Mouse (Mus musculus): ENCODE results near the gene Pknox2.

DNA sequence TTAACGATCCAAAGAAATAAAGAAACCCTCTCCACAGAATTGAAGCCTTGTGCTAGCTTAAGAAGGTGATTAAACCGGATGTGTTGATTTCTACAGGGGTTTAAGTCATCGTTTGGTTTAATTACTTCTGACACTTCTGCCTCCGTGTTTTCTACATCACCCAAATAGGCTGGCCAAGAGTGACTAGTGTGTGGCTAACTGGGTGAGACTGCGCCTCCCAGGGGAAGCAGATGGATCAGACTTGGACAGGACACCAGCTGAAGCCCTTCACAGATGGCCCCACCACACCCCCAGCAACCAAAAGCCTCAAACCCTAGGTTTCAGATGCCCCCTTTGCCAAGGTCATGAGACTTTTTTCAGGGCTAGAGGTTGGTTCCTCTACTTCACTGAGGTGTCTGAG, 205.6 kb downstream of the Pknox2 start:
- TF ChIP-seq CTCF (IDR thresholded peaks at IDR 0.05; ENCODE audit: control insufficient read depth, insufficient read depth, insufficient replicate concordance, low read depth, low read length) (no peak), POLR2A (IDR thresholded peaks at IDR 0.05; ENCODE audit: control insufficient read depth, low read depth, low read length) (no peak)
